Mouse (Mus musculus) liver, embryonic 16.5 days (tissue): ENCODE data around the gene Rbfox3. TPM values are rescaled to one million over a fixed set of nuclear protein-coding genes. Genes with fewer than 3 reads are reported as not detected.

Experiments used
- ATAC-seq: fragments of 200-750 bp; cut with Nextera tagmentation; 2 replicates; pipeline ENCODE4 v1.8.0; 2017; ENCODE audit warnings: low read depth, mild to moderate bottlenecking, moderate number of reproducible peaks, moderate library complexity
- H3K27ac ChIP-seq: fragments of 300-500 bp; sonication (generic); 2 replicates; pipeline ENCODE4 v1.5.1; 2014; ENCODE audit warnings: mild to moderate bottlenecking, low read length
- H3K27me3 ChIP-seq: fragments of 300-500 bp; sonication (generic); 2 replicates; pipeline ENCODE4 v1.6.1; 2014; ENCODE audit warnings: low read depth, low read length, mixed read lengths; ENCODE audit not compliant: control insufficient read depth, insufficient read depth
- H3K36me3 ChIP-seq: fragments of 300-500 bp; sonication (generic); 2 replicates; pipeline ENCODE4 v1.6.1; 2014; ENCODE audit warnings: mild to moderate bottlenecking; ENCODE audit not compliant: control insufficient read depth, insufficient read depth
- H3K4me1 ChIP-seq: fragments of 300-500 bp; sonication (generic); 2 replicates; pipeline ENCODE4 v1.6.1; 2014; ENCODE audit warnings: low read depth, low read length, mixed read lengths; ENCODE audit not compliant: control insufficient read depth
- H3K4me2 ChIP-seq: fragments of 300-500 bp; sonication (generic); 2 replicates; pipeline ENCODE4 v1.6.1; 2014; ENCODE audit warnings: low read depth, low read length, mixed read lengths
- H3K4me3 ChIP-seq: fragments of 300-500 bp; sonication (generic); 2 replicates; pipeline ENCODE4 v1.5.1; 2014; ENCODE audit warnings: low read depth, mild to moderate bottlenecking, low read length
- H3K9ac ChIP-seq: fragments of 300-500 bp; sonication (generic); 2 replicates; pipeline ENCODE4 v1.6.1; 2014; ENCODE audit warnings: low read depth, low read length
- H3K9me3 ChIP-seq: fragments of 300-500 bp; sonication (generic); replicated peaks from 2 replicates; pipeline ENCODE4 v1.6.1; 2016; ENCODE audit warnings: low read length; ENCODE audit not compliant: control insufficient read depth
- WGBS: fragments of 180-500 bp; shearing (Covaris S2); extraction: QIAGEN DNeasy Blood & Tissue Kit; methylation state at CpG from one replicate; pipeline ENCODE4 v1.1.7; 2014; ENCODE audit not compliant: insufficient replicate concordance; 5-methylcytosine and 5-hydroxymethylcytosine counted together
- polyA plus RNA-seq: library from polyadenylated mRNA; unstranded; fragments of >200 nt; fragmentation: Nextera tagmentation; extraction: Ambion mirVana; gene quantifications from 2 replicates; pipeline ENCODE4 v1.2.1, GENCODE M21; 2015

Gene Rbfox3
- polyA plus RNA-seq, 1 experiment from 2014 or later = 0.40 TPM

- Histone ChIP-seq H3K27me3 (no peaks in the 10 kb centered on the region), H3K27ac (no peak overlapping the region), H3K9me3 (no peaks in the 10 kb centered on the region), H3K36me3 (no peaks in the 10 kb centered on the region), H3K9ac (no peak overlapping the region), H3K4me2 (no peak overlapping the region), H3K4me1 (no peaks in the 10 kb centered on the region), H3K4me3 (no peak overlapping the region)
- ATAC-seq = no peak
- 7% methylated on average over 5 of the region's 5 CpGs for WGBS
These were observed 15.7 kb upstream of the Rbfox3 start for GRCm38 (mm10) chr11:118927081-118927480.

- WGBS = 68% methylated on average over 6 of the region's 6 CpGs
- Histone ChIP-seq H3K9ac (no peak overlapping the region), H3K4me1 (no peaks in the 10 kb centered on the region), H3K36me3 (no peaks in the 10 kb centered on the region), H3K27me3 (no peaks in the 10 kb centered on the region), H3K9me3 (no peaks in the 10 kb centered on the region), H3K4me3 (no peak overlapping the region), H3K4me2 (no peak overlapping the region), H3K27ac (no peak overlapping the region)
- ATAC-seq = no peak
These were observed 10.5 kb upstream of the Rbfox3 start for GRCm38 (mm10) chr11:118921852-118922251.

GRCm38 (mm10) chr11:118916423-118917030 is 5.1 kb upstream of the Rbfox3 start:
- no peak overlapping the region for H3K4me2 ChIP-seq
- 47% methylated on average over 15 of the region's 15 CpGs for WGBS
- H3K9me3 ChIP-seq = no peaks in the 10 kb centered on the region
- H3K4me1 ChIP-seq = no peaks in the 10 kb centered on the region
- no peak overlapping the region for H3K4me3 ChIP-seq
- ATAC-seq = no peak
- H3K27ac ChIP-seq = no peak overlapping the region
- H3K9ac ChIP-seq = no peak overlapping the region
- H3K27me3 ChIP-seq = no peaks in the 10 kb centered on the region; the same call in 1 of the 2 replicates
- no peaks in the 10 kb centered on the region for H3K36me3 ChIP-seq

GRCm38 (mm10) chr11:118915888-118916287 is 4.5 kb upstream of the Rbfox3 start:
- Histone ChIP-seq H3K4me2 (no peak overlapping the region), H3K4me3 (no peak overlapping the region), H3K9me3 (no peaks in the 10 kb centered on the region), H3K9ac (no peak overlapping the region), H3K4me1 (no peaks in the 10 kb centered on the region), H3K36me3 (no peaks in the 10 kb centered on the region), H3K27me3 (peaks cover 5% of the 10 kb centered on the region), H3K27ac (no peak overlapping the region)
- 57% methylated on average over 1 of the region's 2 CpGs for WGBS
- ATAC-seq = no peak

- Histone ChIP-seq H3K27ac (no peak overlapping the region), H3K9me3 (no peaks in the 10 kb centered on the region), H3K36me3 (no peaks in the 10 kb centered on the region), H3K4me2 (no peak overlapping the region), H3K4me1 (no peaks in the 10 kb centered on the region), H3K9ac (no peak overlapping the region), H3K27me3 (peaks cover 37% of the 10 kb centered on the region), H3K4me3 (no peak overlapping the region)
- WGBS = 45% methylated on average over 6 of the region's 6 CpGs
- no peak for ATAC-seq
These were observed 1.3 kb upstream of the Rbfox3 start for GRCm38 (mm10) chr11:118912686-118913085.

- no peak for ATAC-seq
- H3K27me3 ChIP-seq = peaks cover 54% of the 10 kb centered on the region
- H3K27ac ChIP-seq = no peak overlapping the region
- no peaks in the 10 kb centered on the region for H3K4me1 ChIP-seq
- no peaks in the 10 kb centered on the region for H3K36me3 ChIP-seq
- 66% methylated on average over 10 of the region's 10 CpGs for WGBS
- H3K4me2 ChIP-seq = no peak overlapping the region
- H3K4me3 ChIP-seq = no peak overlapping the region
- no peak overlapping the region for H3K9ac ChIP-seq
- H3K9me3 ChIP-seq = no peaks in the 10 kb centered on the region
These were observed 641 bp downstream of the Rbfox3 start for GRCm38 (mm10) chr11:118910756-118911155.

GRCm38 (mm10) chr11:118909814-118910201 is 1.6 kb downstream of the Rbfox3 start:
- WGBS = 2% methylated on average over 13 of the region's 13 CpGs
- Histone ChIP-seq H3K27ac (no peak overlapping the region), H3K4me2 (no peak overlapping the region), H3K36me3 (no peaks in the 10 kb centered on the region), H3K27me3 (peaks cover 58% of the 10 kb centered on the region), H3K4me1 (no peaks in the 10 kb centered on the region), H3K9ac (no peak overlapping the region), H3K4me3 (no peak overlapping the region), H3K9me3 (no peaks in the 10 kb centered on the region)
- no peak for ATAC-seq

GRCm38 (mm10) chr11:118908981-118909813 is 2.2 kb downstream of the Rbfox3 start:
- Histone ChIP-seq H3K4me2 (no peak overlapping the region), H3K4me1 (no peaks in the 10 kb centered on the region), H3K9ac (no peak overlapping the region), H3K9me3 (no peaks in the 10 kb centered on the region), H3K27ac (no peak overlapping the region), H3K36me3 (no peaks in the 10 kb centered on the region), H3K4me3 (no peak overlapping the region), H3K27me3 (peaks cover 58% of the 10 kb centered on the region)
- WGBS = 3% methylated on average over 66 of the region's 90 CpGs
- no peak for ATAC-seq

- Histone ChIP-seq H3K27ac (no peak overlapping the region), H3K4me1 (no peaks in the 10 kb centered on the region), H3K27me3 (peaks cover 58% of the 10 kb centered on the region), H3K36me3 (no peaks in the 10 kb centered on the region), H3K9me3 (no peaks in the 10 kb centered on the region), H3K4me2 (no peak overlapping the region), H3K4me3 (no peak overlapping the region), H3K9ac (no peak overlapping the region)
- ATAC-seq = no peak
- WGBS = 3% methylated on average over 52 of the region's 52 CpGs
These were observed 2.9 kb downstream of the Rbfox3 start for GRCm38 (mm10) chr11:118908431-118908980.
